ENCODE assay signal across 8 mouse cellular contexts in genomic region chr12:82105184-82106031, GRCm38 (mm10).
DNase-seq lines count a peak whose midpoint lies in the region; ATAC-seq lines count a peak whose summit lies in the region.

No protein-coding gene starts in this region.

- 62% methylated on average over 17 of the region's 17 CpGs for WGBS in kidney, embryonic 14.5 days
- 18% methylated on average over 17 of the region's 17 CpGs for WGBS in embryonic facial prominence, embryonic 15.5 days
- WGBS in stomach, embryonic 14.5 days: 45% methylated on average over 17 of the region's 17 CpGs
- 81% methylated on average over 17 of the region's 17 CpGs for WGBS in midbrain, embryonic 13.5 days

- peak; percentile 46 for DNase-seq in kidney, adult 18-20 months
- peak; percentile 51 for DNase-seq in layer of hippocampus, adult 9-10 months (ENCODE audit: low spot score)
- no peak for DNase-seq in spleen, postnatal 10 days (ENCODE audit: low spot score in 2 of 2)
- no peak for DNase-seq in spleen, adult 18-20 months

- H3K36me3 ChIP-seq in kidney, embryonic 14.5 days (ENCODE audit: control insufficient read depth, insufficient read depth, low read length): no peaks in the 10 kb centered on the region
- no peaks in the 10 kb centered on the region for H3K36me3 ChIP-seq in embryonic facial prominence, embryonic 15.5 days
- no peaks in the 10 kb centered on the region for H3K36me3 ChIP-seq in stomach, embryonic 14.5 days (ENCODE audit: control insufficient read depth, insufficient read depth, low read length)
- H3K36me3 ChIP-seq in midbrain, embryonic 13.5 days: no peaks in the 10 kb centered on the region

- ATAC-seq in kidney, embryonic 14.5 days (ENCODE audit: low FRiP score, low TSS enrichment): no peak
- peak; percentile 77; the same call in 1 of the 2 replicates for ATAC-seq in embryonic facial prominence, embryonic 15.5 days (ENCODE audit: insufficient number of reproducible peaks, low FRiP score, low TSS enrichment, low read depth)
- ATAC-seq in stomach, embryonic 14.5 days (ENCODE audit: insufficient number of reproducible peaks, insufficient read depth, low FRiP score, low read depth): no peak
- ATAC-seq in midbrain, embryonic 13.5 days: no peak

- H3K4me2 ChIP-seq in kidney, embryonic 14.5 days (replicated peaks; ENCODE audit: low read depth, low read length): no peak overlapping the region
- peak overlapping the region; percentile 24; the same call in 1 of the 2 replicates for H3K4me2 ChIP-seq in embryonic facial prominence, embryonic 15.5 days (replicated peaks)
- H3K4me2 ChIP-seq in stomach, embryonic 14.5 days (replicated peaks; ENCODE audit: low read depth, low read length): no peak overlapping the region
- no peak overlapping the region for H3K4me2 ChIP-seq in midbrain, embryonic 13.5 days (replicated peaks)

- no peak overlapping the region for H3K27ac ChIP-seq in kidney, embryonic 14.5 days (ENCODE audit: low read depth, low read length)
- peak overlapping the region; percentile 76 for H3K27ac ChIP-seq in embryonic facial prominence, embryonic 15.5 days (replicated peaks)
- peak overlapping the region; percentile 53; the same call in 1 of the 2 replicates for H3K27ac ChIP-seq in stomach, embryonic 14.5 days (ENCODE audit: low read length)
- H3K27ac ChIP-seq in midbrain, embryonic 13.5 days: no peak overlapping the region

- no peak overlapping the region for H3K4me3 ChIP-seq in kidney, embryonic 14.5 days (ENCODE audit: low read length)
- H3K4me3 ChIP-seq in embryonic facial prominence, embryonic 15.5 days (replicated peaks): no peak overlapping the region
- H3K4me3 ChIP-seq in stomach, embryonic 14.5 days (ENCODE audit: low read depth, low read length): no peak overlapping the region
- H3K4me3 ChIP-seq in midbrain, embryonic 13.5 days (replicated peaks): no peak overlapping the region

- H3K9ac ChIP-seq in kidney, embryonic 14.5 days (ENCODE audit: low read depth, low read length): no peak overlapping the region
- H3K9ac ChIP-seq in embryonic facial prominence, embryonic 15.5 days: no peak overlapping the region
- no peak overlapping the region for H3K9ac ChIP-seq in stomach, embryonic 14.5 days (replicated peaks; ENCODE audit: low read depth, low read length)
- no peak overlapping the region for H3K9ac ChIP-seq in midbrain, embryonic 13.5 days (replicated peaks)

- no peaks in the 10 kb centered on the region for H3K4me1 ChIP-seq in kidney, embryonic 14.5 days (ENCODE audit: control insufficient read depth, insufficient read depth, low read length)
- peaks cover 33% of the 10 kb centered on the region for H3K4me1 ChIP-seq in embryonic facial prominence, embryonic 15.5 days
- H3K4me1 ChIP-seq in stomach, embryonic 14.5 days (ENCODE audit: control insufficient read depth, insufficient read depth, low read length): peaks cover 7% of the 10 kb centered on the region; the same call in 1 of the 2 replicates
- H3K4me1 ChIP-seq in midbrain, embryonic 13.5 days (replicated peaks): no peaks in the 10 kb centered on the region

- no peaks in the 10 kb centered on the region; the same call in 1 of the 2 replicates for H3K9me3 ChIP-seq in kidney, embryonic 14.5 days (ENCODE audit: control insufficient read depth, low read length)
- H3K9me3 ChIP-seq in embryonic facial prominence, embryonic 15.5 days (replicated peaks): no peaks in the 10 kb centered on the region
- no peaks in the 10 kb centered on the region for H3K9me3 ChIP-seq in stomach, embryonic 14.5 days (ENCODE audit: control insufficient read depth, low read depth, low read length)
- H3K9me3 ChIP-seq in midbrain, embryonic 13.5 days: no peaks in the 10 kb centered on the region

- H3K27me3 ChIP-seq in kidney, embryonic 14.5 days (ENCODE audit: control insufficient read depth, insufficient read depth, low read length): no peaks in the 10 kb centered on the region
- no peaks in the 10 kb centered on the region for H3K27me3 ChIP-seq in embryonic facial prominence, embryonic 15.5 days
- H3K27me3 ChIP-seq in stomach, embryonic 14.5 days (ENCODE audit: control insufficient read depth, insufficient read depth, low read length): no peaks in the 10 kb centered on the region
- no peaks in the 10 kb centered on the region for H3K27me3 ChIP-seq in midbrain, embryonic 13.5 days

Comparison
In these comparisons a context has a peak if more than half of its experiments do, and no peak if none do; other contexts are left out.
1. DNase-seq: peak in kidney, adult 18-20 months (single experiment) and layer of hippocampus, adult 9-10 months (single experiment); none in spleen, postnatal 10 days (0 of 2) and spleen, adult 18-20 months (0 of 2).
2. H3K27ac ChIP-seq: peak in embryonic facial prominence, embryonic 15.5 days (single experiment) and stomach, embryonic 14.5 days (single experiment); none in kidney, embryonic 14.5 days (single experiment) and midbrain, embryonic 13.5 days (single experiment).